Mouse (Mus musculus) thymus, adult 2 months (tissue): ENCODE results near the gene Tbpl1.

Experiments
- CTCF ChIP-seq: fragments of 200-500 bp; IDR thresholded peaks from 2 replicates; pipeline ENCODE4 v1.5.1; 2012; ENCODE audit warnings: mild to moderate bottlenecking, control low read depth, low read length, moderate library complexity, borderline replicate concordance; ENCODE audit not compliant: control insufficient read depth, poor library complexity, insufficient read depth; ENCODE audit errors: extremely low read depth
- POLR2A ChIP-seq: fragments of 200-500 bp; IDR thresholded peaks from 2 replicates; pipeline ENCODE4 v1.6.1; 2012; ENCODE audit warnings: mild to moderate bottlenecking, low read length, control low read depth, moderate library complexity; ENCODE audit not compliant: control insufficient read depth, poor library complexity, insufficient read depth; ENCODE audit errors: extremely low read depth

GRCm38 (mm10) chr10:22701485-22702315, 30.0 kb downstream of the Tbpl1 start:
- TF ChIP-seq POLR2A, result no peak
- TF ChIP-seq CTCF, result no peak
